8 mouse cellular contexts compared by ENCODE assay signal in genomic region chr9:104569480-104570167, GRCm38 (mm10). TPM values are rescaled to one million over a fixed set of nuclear protein-coding genes. Genes with fewer than 3 reads are reported as not detected.
DNase-seq lines count a peak whose midpoint lies in the region; ATAC-seq lines count a peak whose summit lies in the region.

No protein-coding gene starts in this region.

- no peaks in the 10 kb centered on the region for H3K4me1 ChIP-seq in intestine, embryonic 15.5 days (replicated peaks)
- H3K4me1 ChIP-seq in midbrain, embryonic 11.5 days (ENCODE audit: control insufficient read depth, insufficient read depth, low read length) = peaks cover 4% of the 10 kb centered on the region; the same call in 1 of the 2 replicates

- no peaks in the 10 kb centered on the region for H3K9me3 ChIP-seq in intestine, embryonic 15.5 days
- H3K9me3 ChIP-seq in midbrain, embryonic 11.5 days (ENCODE audit: control insufficient read depth, low read length) = no peaks in the 10 kb centered on the region

- H3K4me3 ChIP-seq in intestine, embryonic 15.5 days (replicated peaks) = no peak overlapping the region
- H3K4me3 ChIP-seq in midbrain, embryonic 11.5 days (ENCODE audit: low read depth, low read length) = peak overlapping the region; percentile 13; the same call in 1 of the 2 replicates

- H3K4me2 ChIP-seq in intestine, embryonic 15.5 days (replicated peaks) = no peak overlapping the region
- peak overlapping the region; percentile 39 for H3K4me2 ChIP-seq in midbrain, embryonic 11.5 days

- no peaks in the 10 kb centered on the region for H3K36me3 ChIP-seq in intestine, embryonic 15.5 days
- H3K36me3 ChIP-seq in midbrain, embryonic 11.5 days (ENCODE audit: control insufficient read depth, insufficient read depth, low read length) = no peaks in the 10 kb centered on the region

- intact Hi-C loops in left cerebral cortex, postnatal 25 days (cut with DNase I) = loop anchor here (5.0 kb wide), 3 partner anchors 112 to 483 kb away; partner anchors contain the start of gene Mrpl3

- no peak overlapping the region for H3K27ac ChIP-seq in intestine, embryonic 15.5 days
- no peak overlapping the region for H3K27ac ChIP-seq in midbrain, embryonic 11.5 days (ENCODE audit: low read depth, low read length)

- no peak overlapping the region for H3K9ac ChIP-seq in intestine, embryonic 15.5 days
- no peak overlapping the region for H3K9ac ChIP-seq in midbrain, embryonic 11.5 days (ENCODE audit: low read length)

- ATAC-seq in intestine, embryonic 15.5 days = peak; percentile 75
- ATAC-seq in midbrain, embryonic 11.5 days (ENCODE audit: low FRiP score) = peak; percentile 87
- no peak for ATAC-seq in monocyte, adult 5-6 weeks (replicated peaks; ENCODE audit: insufficient number of reproducible peaks, low FRiP score, low TSS enrichment, poor library complexity, severe bottlenecking)

- peak; percentile 73 for DNase-seq in NIH3T3 (ENCODE audit: low read depth)
- peak; percentile 13 for DNase-seq in cerebellum, adult 8-10 months
- DNase-seq in frontal cortex, postnatal 14 days (ENCODE audit: low spot score in 2 of 2) = peak; percentile 40 to 69
- DNase-seq in left cerebral cortex, postnatal 25 days (ENCODE audit: low spot score in 2 of 2) = peak; percentile 77 to 84
- peak; percentile 98 for DNase-seq in midbrain, embryonic 11.5 days (ENCODE audit: low spot score, missing footprints)
- DNase-seq in spleen, adult 18-20 months = peak; percentile 11 to 31

- H3K27me3 ChIP-seq in intestine, embryonic 15.5 days (replicated peaks) = peaks cover 16% of the 10 kb centered on the region; the same call in 1 of the 2 replicates
- peaks cover 9% of the 10 kb centered on the region; the same call in 1 of the 2 replicates for H3K27me3 ChIP-seq in midbrain, embryonic 11.5 days (ENCODE audit: control insufficient read depth, insufficient read depth, low read length)

- 2% methylated on average over 25 of the region's 25 CpGs for WGBS in intestine, embryonic 15.5 days
- under 1% methylated on average over 24 of the region's 25 CpGs for WGBS in midbrain, embryonic 11.5 days

RNA-seq across cellular contexts. Expression of gene Cpne4, which starts 22.5 kb away (rescaled TPM):
- polyA plus RNA-seq in intestine, embryonic 15.5 days (2015; fragmentation: Nextera tagmentation; extraction: Ambion mirVana) = 0.28 and 0.73 TPM in 2 replicates
- 10 to 100 TPM; 70.1 to 74.2 TPM for total RNA-seq in left cerebral cortex, postnatal 25 days (2021)
- 2.0 and 2.1 TPM in 2 replicates for polyA plus RNA-seq in midbrain, embryonic 11.5 days (2014; fragmentation: Nextera tagmentation; extraction: Ambion mirVana)
- total RNA-seq in monocyte, adult 5-6 weeks (2017) = not detected in 3 replicates

Comparison
In these comparisons a context has a peak if more than half of its experiments do, and no peak if none do; other contexts are left out.
1. DNase-seq: peak in every context shown above with its lines; median percentile 98 in midbrain, embryonic 11.5 days; 80 in left cerebral cortex, postnatal 25 days; 73 in NIH3T3; 54 in frontal cortex, postnatal 14 days; 21 in spleen, adult 18-20 months; 13 in cerebellum, adult 8-10 months.
2. RNA of gene Cpne4, which starts 22.5 kb away (total RNA-seq): 70.1 to 74.2 TPM in left cerebral cortex, postnatal 25 days; not detected in monocyte, adult 5-6 weeks; every median in the first group is over 10 times any median in the second.